Mouse (Mus musculus): Measurements from ENCODE around the gene Rnf43.

Gene Rnf43

DNA sequence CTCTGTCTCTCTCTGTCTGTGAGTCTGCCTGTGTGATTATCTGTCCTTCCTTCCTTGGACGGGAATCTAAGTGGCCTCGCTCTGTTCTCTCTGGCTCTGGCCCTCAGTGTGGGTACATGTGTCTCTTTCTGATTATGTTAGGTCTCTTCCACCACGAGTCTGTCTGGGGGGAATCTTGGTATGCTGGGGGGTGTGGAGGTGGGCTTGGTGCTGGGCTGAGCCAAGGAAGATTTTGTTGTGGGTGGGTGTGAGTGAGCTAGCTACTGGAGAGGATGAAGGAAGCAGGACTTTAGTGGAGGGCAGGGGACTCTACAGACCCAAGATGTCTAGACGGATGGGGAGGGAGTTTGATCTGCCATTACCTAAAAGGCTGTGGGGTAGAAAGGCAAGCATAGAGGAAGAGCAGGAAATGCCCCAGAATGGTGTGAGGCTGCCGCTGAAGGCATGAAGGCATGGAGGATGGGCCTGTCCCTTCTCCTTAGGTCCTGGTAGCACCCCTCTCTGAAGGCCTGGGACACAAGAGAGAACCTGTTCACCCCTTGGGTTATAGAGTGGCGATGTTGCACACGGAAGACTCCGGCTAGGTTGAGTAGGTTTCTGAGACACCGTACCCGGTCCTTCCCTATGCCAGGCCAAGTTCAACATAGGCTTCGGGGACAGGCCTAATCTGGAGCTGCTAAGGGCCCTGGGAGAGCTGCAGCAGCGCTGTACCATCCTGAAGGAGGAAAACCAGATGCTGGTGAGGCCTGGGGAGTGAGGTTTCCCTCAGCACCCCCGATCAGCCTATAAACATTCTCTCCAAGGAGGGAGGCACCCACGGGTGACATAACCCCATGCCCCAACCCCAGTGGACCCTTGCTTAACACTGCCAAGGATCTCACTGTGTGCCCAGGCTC lies 99.5 kb downstream of the Rnf43 start:
- no peak for DNase-seq

DNA sequence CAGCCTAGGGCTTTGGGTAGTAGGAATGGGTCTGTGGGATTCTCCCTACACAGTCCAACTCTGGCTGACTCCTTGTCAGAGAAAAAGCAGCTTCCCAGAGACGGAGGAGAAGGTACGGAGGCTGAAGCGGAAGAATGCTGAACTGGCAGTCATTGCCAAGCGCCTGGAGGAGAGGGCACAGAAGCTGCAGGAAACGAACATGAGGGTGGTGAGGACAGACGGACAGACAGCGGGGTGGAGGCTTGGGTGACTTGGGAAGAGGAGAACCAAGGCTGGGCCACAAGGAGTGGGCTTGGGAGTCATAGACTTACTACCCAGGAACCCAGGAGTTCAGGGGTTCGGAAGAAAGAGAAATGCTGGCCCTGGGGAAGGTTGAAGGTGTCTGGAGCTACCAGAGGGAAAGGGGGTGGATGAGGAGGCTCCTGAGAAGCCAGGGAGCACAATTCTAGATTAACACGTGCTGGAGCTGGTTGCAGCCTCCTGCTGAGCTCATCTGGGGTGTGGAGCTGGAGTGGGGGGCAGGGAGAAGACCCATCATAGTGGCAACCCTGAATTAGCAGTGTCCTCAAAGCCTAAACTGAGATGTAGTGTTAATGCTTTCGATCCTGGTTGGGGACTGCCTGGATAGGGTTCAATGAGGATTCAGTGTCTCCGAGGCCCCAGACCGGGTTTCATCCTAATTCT lies 100.3 kb downstream of the Rnf43 start:
- DNase-seq = no peak

DNA sequence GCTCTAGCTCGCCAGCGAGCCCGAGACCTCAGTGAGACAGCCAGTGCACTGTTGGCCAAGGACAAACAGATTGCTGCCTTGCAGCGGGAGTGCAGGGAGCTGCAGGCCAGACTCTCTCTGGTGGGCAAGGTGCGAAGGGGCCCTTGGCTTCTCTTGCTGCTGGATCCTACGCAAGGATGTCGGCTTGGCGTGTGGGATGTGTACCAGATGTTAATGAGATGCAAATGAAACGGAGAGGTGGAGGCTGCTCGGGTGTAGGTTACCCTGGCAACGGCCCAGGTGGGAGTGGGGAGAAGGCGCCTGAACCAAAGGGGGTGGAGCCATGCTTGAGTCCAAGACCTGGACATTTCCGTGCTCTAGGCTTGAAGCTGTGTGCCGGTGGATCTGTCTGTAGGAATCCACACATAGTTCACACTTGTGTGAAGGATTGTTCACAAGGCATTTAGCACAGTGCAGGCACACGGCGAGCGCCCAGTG lies 101.0 kb downstream of the Rnf43 start:
- DNase-seq = peak; percentile 77

DNA sequence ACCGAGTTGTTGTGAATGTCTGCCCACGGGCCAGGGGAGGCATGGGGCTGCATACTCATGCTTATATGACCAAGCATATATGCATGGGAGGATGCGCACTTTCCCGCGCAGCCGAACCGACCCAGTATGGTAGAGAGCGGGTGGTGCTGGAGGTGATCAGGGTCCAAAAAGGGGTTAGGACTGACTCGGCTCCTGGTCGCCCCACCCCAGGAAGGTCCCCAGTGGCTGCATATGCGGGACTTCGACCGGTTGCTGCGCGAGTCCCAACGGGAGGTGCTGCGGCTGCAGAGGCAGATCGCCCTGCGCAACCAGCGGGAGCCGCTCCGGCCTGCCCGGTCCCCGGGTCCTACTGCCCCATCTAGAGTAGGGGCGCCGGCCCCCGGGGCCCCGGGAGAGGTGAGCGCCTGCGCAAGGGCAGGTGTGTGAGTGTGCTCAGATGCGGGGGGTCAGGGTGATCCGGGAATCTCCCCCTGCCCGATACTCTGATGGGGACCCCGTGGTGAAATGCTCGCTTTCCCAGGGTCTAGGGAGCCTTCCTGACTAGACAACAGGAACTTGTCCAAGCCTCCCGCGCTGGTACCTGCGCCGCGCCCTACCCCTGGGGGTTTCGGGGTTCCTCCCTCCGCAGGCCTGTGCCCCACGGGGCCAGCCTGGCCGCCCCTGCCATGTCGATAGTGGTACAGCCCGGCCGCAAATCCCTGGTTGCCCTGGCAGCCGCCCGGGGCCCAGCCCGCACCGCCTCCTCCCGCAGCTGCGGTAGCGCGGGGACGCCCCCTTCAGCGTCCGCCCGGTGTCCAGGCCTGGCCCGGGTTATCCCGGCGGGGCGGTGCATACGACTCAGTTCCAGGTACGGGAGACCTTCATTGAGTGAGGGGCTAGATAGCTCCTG lies 101.7 kb downstream of the Rnf43 start:
- DNase-seq = peak; percentile 56

DNA sequence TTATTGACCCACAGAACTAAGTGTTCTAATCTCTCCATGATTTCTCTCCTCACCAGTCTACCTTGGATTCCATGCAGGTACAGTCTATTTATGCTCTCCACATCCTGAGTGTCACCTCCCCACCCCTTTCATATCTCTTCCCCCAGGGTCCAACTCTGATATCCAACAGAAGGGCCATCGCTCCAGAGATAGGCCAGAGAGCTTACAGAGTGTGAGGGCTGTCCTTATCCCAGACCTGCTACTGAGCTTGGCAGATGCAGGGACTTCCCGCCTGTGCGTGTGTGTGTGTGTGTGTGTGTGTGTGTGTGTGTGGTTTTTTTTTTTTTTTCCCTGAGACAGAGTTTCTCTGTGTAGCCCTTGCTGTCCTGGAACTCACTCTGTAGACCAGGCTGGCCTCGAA lies 106.2 kb downstream of the Rnf43 start:
- no peak for DNase-seq

DNA sequence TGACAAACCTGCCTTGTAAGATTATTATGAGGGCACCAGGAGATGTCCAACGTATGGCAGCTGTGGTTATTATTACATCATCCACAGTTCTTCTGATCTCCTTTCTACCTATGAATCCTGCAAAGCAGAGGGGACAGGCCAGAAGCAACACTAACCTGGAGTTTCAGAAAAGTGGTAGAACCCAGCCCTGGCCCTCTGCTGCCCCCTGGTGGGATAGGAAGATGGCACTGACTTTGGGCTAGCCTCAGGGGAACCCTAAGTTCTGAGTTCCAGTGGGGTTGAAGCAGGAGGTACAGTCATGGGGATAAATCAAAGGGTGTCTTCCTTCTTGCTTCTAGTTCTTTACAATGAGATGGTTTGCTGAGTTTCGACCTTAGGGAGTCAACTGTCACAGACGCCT lies 108.5 kb downstream of the Rnf43 start:
- DNase-seq = no peak

DNA sequence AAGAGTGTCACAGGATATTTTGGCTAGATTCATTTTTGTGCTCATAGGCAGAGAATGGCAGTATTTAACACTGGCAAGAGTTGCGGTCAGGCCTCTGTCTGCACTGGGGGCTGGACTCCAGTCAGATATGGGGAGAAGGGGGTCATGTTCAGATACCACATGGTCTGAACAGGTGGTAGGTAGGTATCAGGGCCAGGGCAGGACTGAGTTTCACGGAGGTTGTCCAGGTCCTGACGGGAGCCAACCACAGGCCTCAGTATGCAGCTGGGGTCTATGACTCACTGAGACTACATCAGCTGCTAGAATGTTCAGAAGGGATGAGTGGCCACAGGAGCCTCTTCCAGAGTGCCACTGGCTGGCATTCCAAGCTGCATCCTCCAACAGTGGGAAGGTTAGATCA lies 109.8 kb downstream of the Rnf43 start:
- no peak for DNase-seq

DNA sequence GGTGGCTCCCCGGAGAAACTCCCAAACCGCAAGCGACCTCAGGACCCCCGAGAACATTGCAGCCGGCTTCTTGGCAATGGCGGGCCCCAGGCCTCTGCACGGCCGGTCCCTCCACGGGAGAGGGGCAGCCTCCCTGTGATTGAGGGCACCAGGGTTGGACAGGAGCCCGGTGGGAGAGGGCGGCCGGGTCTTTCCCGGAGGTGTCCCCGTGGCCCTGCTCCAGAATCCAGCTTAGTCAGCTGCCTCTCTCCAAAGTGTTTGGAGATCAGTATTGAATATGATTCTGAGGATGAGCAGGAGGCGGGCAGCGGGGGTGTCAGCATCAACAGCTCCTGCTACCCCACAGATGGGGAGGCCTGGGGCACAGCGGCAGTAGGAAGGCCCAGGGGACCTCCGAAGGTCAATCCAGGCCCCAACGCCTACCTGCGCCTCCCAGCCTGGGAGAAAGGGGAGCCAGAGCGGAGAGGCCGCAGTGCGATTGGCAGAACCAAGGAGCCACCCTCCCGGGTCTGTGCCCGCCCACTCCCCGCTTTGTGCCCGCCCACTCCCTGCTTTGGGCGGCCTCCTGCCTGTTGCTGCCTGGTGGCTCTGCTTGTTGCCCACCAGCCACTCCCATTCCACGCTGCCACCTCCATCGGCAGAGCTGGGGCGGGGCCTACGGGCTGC lies 115.7 kb downstream of the Rnf43 start:
- peak; percentile 68 for DNase-seq

DNA sequence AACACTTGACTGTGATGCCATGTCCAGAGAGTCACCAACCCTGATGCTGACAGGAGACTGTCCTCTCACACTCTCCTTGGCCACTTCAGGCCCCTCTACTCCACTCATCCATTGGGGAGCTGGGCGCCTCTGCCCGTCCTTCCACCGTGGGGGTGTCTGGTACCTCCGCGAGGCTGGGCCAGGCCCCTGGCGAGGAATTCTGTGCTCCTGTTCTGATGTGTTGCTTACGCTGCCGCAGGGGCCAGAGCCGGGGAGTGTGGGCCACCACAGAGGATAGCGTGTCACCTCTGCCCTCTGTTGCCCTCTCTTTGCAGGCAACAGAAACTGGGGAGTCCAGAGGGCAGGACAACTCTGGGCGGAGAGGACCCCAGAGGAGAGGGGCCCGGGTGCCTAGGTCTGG lies 116.4 kb downstream of the Rnf43 start:
- no peak for DNase-seq

DNA sequence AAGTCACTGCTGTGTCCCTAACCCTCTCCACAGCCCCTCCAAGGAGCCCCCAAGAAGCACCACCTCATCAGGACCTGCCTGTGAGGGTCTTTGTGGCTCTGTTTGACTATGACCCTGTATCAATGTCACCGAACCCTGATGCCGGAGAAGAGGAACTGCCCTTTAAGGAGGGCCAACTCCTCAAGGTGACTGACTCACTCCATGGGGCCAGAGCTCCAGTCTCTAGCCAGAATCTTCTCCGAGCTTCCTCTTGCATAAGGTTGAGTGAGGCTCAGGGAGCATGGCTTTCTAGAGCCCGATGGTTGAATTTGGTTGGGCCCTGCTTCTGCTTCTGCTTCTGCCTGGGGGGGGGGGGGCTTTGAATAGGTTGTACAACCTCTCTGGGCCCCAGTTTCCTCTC lies 116.9 kb downstream of the Rnf43 start:
- no peak for DNase-seq

DNA sequence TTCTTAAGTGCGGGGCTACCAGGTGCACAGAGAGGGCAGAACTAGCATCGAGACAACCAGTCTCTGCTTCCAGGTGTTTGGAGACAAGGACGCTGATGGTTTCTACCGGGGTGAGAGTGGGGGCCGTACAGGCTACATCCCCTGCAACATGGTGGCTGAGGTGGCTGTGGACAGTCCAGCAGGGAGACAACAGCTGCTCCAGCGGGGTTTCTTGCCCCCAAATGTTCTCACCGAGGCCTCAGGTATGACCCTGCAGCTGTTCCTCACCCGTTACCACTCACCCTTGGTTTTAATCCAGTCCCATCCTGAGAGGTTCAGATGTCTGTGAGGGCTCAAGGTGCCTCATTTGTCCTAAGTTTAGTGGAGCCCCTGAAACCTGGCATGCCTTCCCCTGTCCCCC lies 117.6 kb downstream of the Rnf43 start:
- DNase-seq = no peak

All from layer of hippocampus, adult 9-11 months (tissue).